Mouse (Mus musculus) ovary, postnatal 14 days (tissue): ENCODE results near the gene Per1.
A peak's percentile ranks its signal among the peaks of the same experiment; 100 is the strongest.

Experiments
- DNase-seq: peaks from one replicate; pipeline ENCODE4 v3.0.0; 2022; ENCODE audit warnings: low spot score

Per1 gene

GRCm38 (mm10) chr11:69099177-69099914, 4.3 kb downstream of the Per1 start:
- DNase-seq = peak; percentile 68

- DNase-seq = peak; percentile 76
These were observed 4.9 kb downstream of the Per1 start for GRCm38 (mm10) chr11:69099915-69100345.

- DNase-seq = no peak
These were observed 5.8 kb downstream of the Per1 start for GRCm38 (mm10) chr11:69100639-69101360.

GRCm38 (mm10) chr11:69101604-69102402, 6.8 kb downstream of the Per1 start:
- no peak for DNase-seq

GRCm38 (mm10) chr11:69102403-69102725, 7.3 kb downstream of the Per1 start:
- no peak for DNase-seq

- no peak for DNase-seq
These were observed 8.1 kb downstream of the Per1 start for GRCm38 (mm10) chr11:69103121-69103520.

GRCm38 (mm10) chr11:69103531-69104435, 8.8 kb downstream of the Per1 start:
- DNase-seq = no peak

- no peak for DNase-seq
These were observed 9.5 kb downstream of the Per1 start for GRCm38 (mm10) chr11:69104487-69104886.

GRCm38 (mm10) chr11:69105227-69105626, 10.2 kb downstream of the Per1 start:
- no peak for DNase-seq

GRCm38 (mm10) chr11:69105796-69106195, 10.8 kb downstream of the Per1 start:
- DNase-seq = no peak

GRCm38 (mm10) chr11:69106299-69106698, 11.3 kb downstream of the Per1 start:
- no peak for DNase-seq

GRCm38 (mm10) chr11:69106842-69107241, 11.8 kb downstream of the Per1 start:
- DNase-seq = no peak

- no peak for DNase-seq
These were observed 12.7 kb downstream of the Per1 start for GRCm38 (mm10) chr11:69107676-69108075.

- DNase-seq = no peak
These were observed 13.2 kb downstream of the Per1 start for GRCm38 (mm10) chr11:69108223-69108622.

GRCm38 (mm10) chr11:69109032-69109900, 14.2 kb downstream of the Per1 start:
- no peak for DNase-seq

GRCm38 (mm10) chr11:69110319-69111046, 15.5 kb downstream of the Per1 start:
- DNase-seq = peak; percentile 99

GRCm38 (mm10) chr11:69111051-69111810, 16.2 kb downstream of the Per1 start:
- no peak for DNase-seq

- DNase-seq = no peak
These were observed 16.8 kb downstream of the Per1 start for GRCm38 (mm10) chr11:69111865-69112264.

GRCm38 (mm10) chr11:69114018-69114417, 19.0 kb downstream of the Per1 start:
- no peak for DNase-seq
